In the genomic region with DNA sequence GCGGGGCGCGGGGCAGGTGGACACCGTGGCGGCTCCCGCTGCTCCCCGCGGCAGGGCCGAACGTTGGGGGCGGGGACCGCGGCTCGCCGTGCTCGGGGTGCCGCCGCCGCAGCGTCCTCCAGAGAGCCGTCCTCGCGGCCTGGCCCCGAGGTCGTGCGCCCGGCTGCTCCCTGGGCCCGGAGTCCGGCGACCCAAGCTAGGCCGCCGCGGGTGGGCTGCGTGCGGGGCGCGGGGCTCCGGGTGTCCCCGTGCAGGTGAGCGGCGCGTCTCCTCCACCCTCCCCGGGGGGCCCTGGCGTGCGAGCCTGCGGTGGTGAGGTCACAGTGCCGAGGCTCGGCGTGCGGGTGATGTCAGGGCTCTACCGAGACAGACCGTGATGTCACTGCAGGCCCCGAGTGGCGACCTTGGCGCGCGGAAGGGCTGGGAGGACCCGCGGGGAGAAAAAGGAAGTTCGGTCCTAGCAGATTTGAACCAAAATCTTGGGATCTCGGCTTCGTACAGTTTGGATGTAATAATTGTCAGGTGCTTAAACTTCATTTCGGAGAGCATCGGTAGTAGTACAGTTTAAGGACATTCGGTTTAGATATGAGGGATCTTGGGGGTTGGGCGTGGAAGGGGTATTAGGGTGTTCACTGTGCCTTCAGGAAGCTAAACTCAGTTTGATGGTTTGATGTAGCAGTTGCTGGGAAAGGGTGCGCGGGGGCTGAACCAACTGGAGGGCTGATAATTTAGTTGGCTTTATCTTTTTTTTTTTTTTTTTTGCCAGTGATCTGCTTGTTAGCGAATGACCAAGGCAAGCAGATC, we compare ENCODE assay signal across 8 mouse cellular contexts. TPM values are rescaled to one million over a fixed set of nuclear protein-coding genes. Genes with fewer than 3 reads are reported as not detected.
A peak's percentile ranks its signal among the peaks of the same experiment; 100 is the strongest.
DNase-seq lines count a peak whose midpoint lies in the region; ATAC-seq and TF ChIP-seq lines count a peak whose summit lies in the region.

No protein-coding gene starts in this region.

- peak overlapping the region; percentile 33 for H3K27ac ChIP-seq in cerebellum, adult 2 months (ENCODE audit: insufficient read depth, low read length)
- H3K27ac ChIP-seq in forebrain, postnatal 0 days (ENCODE audit: low read depth, low read length): peak overlapping the region; percentile 54
- H3K27ac ChIP-seq in hindbrain, embryonic 10.5 days: peak overlapping the region; percentile 96

- TF ChIP-seq CTCF in cerebellum, adult 2 months (IDR thresholded peaks at IDR 0.05; ENCODE audit: borderline replicate concordance, insufficient read depth, low read depth, low read length): no peak
- TF ChIP-seq CTCF in forebrain, postnatal 0 days (IDR thresholded peaks at IDR 0.05; ENCODE audit: low read depth): no peak

- TF ChIP-seq POLR2A in cerebellum, adult 2 months (IDR thresholded peaks at IDR 0.05; ENCODE audit: borderline replicate concordance, insufficient read depth, low read length): no peak

- H3K9me3 ChIP-seq in forebrain, postnatal 0 days (ENCODE audit: low read length): no peaks in the 10 kb centered on the region
- H3K9me3 ChIP-seq in hindbrain, embryonic 10.5 days: no peaks in the 10 kb centered on the region

- peak overlapping the region; percentile 63 for H3K4me2 ChIP-seq in forebrain, postnatal 0 days (ENCODE audit: low read depth)

- peak overlapping the region; percentile 70 for H3K9ac ChIP-seq in forebrain, postnatal 0 days

- H3K4me3 ChIP-seq in cerebellum, adult 2 months (replicated peaks; ENCODE audit: insufficient read depth, low read depth, low read length): peak overlapping the region; percentile 84
- H3K4me3 ChIP-seq in forebrain, postnatal 0 days (ENCODE audit: low read depth, low read length): peak overlapping the region; percentile 68
- H3K4me3 ChIP-seq in hindbrain, embryonic 10.5 days: peak overlapping the region; percentile 99

- WGBS in cerebellum, adult 2 months: 1% methylated on average over 66 of the region's 69 CpGs
- WGBS in forebrain, postnatal 0 days: 2% methylated on average over 63 of the region's 69 CpGs
- WGBS in hindbrain, embryonic 10.5 days: 3% methylated on average over 69 of the region's 69 CpGs

- peak; percentile 83 for DNase-seq in T-cell, adult 2 months (ENCODE audit: low spot score)
- peak; percentile 76 to 81 for DNase-seq in cerebellum, adult 2 months
- peak; percentile 52 for DNase-seq in forebrain, postnatal 0 days
- DNase-seq in hindbrain, embryonic 10.5 days (ENCODE audit: low spot score): peak; percentile 67
- DNase-seq in layer of hippocampus, postnatal 36 days: peak; percentile 57 to 61
- peak; percentile 70 for DNase-seq in right cerebral cortex, postnatal 10 days (ENCODE audit: low spot score in 2 of 2)
- peak; percentile 43 to 45 for DNase-seq in urinary bladder, postnatal 36 days (ENCODE audit: low spot score in 2 of 2)

- H3K4me1 ChIP-seq in cerebellum, adult 2 months (ENCODE audit: control insufficient read depth, insufficient read depth, low read length): peaks cover 9% of the 10 kb centered on the region
- no peaks in the 10 kb centered on the region for H3K4me1 ChIP-seq in forebrain, postnatal 0 days (ENCODE audit: insufficient read depth)
- peaks cover 17% of the 10 kb centered on the region for H3K4me1 ChIP-seq in hindbrain, embryonic 10.5 days (replicated peaks)

- peak; percentile 72 for ATAC-seq in forebrain, postnatal 0 days
- ATAC-seq in megakaryocyte, adult 5-6 weeks (ENCODE audit: poor library complexity, severe bottlenecking): peak; percentile 87

- no peaks in the 10 kb centered on the region for H3K36me3 ChIP-seq in forebrain, postnatal 0 days (ENCODE audit: insufficient read depth)
- H3K36me3 ChIP-seq in hindbrain, embryonic 10.5 days: peaks cover 8% of the 10 kb centered on the region; the same call in 1 of the 2 replicates

- no peaks in the 10 kb centered on the region for H3K27me3 ChIP-seq in cerebellum, adult 2 months (ENCODE audit: control insufficient read depth, insufficient read depth, low read length)
- no peaks in the 10 kb centered on the region for H3K27me3 ChIP-seq in forebrain, postnatal 0 days (ENCODE audit: insufficient read depth, low read length)
- H3K27me3 ChIP-seq in hindbrain, embryonic 10.5 days (ENCODE audit: insufficient read depth, poor library complexity, severe bottlenecking): no peaks in the 10 kb centered on the region

RNA-seq across cellular contexts. Expression of a gene that starts 22.7 kb away (rescaled TPM):
- polyA plus RNA-seq in cerebellum, adult 2 months (2012; rRNA removed): 30.7 and 30.8 TPM in 2 replicates
- total RNA-seq in forebrain, postnatal 0 days (2014; rRNA removed): 18.9 and 20.0 TPM in 2 replicates
- polyA plus RNA-seq in forebrain, postnatal 0 days (2015; fragmentation: Nextera tagmentation; extraction: Ambion mirVana): 23.0 and 33.8 TPM in 2 replicates
- polyA plus RNA-seq in hindbrain, embryonic 10.5 days (2016; fragmentation: Nextera tagmentation; extraction: Ambion mirVana): 19.8 and 24.6 TPM in 2 replicates
- 10 to 100 TPM; 84.3 to 89.6 TPM for total RNA-seq in layer of hippocampus, postnatal 36 days (2021)
- 11.2 and 17.5 TPM in 2 replicates for total RNA-seq in megakaryocyte, adult 5-6 weeks (2015)
- 20.7 and 21.8 TPM in 2 replicates for total RNA-seq in megakaryocyte, adult 5-6 weeks (2017)

RNA-seq across cellular contexts. Expression of a gene that starts 54.7 kb away (rescaled TPM):
- polyA plus RNA-seq in cerebellum, adult 2 months (2012; rRNA removed): 0.22 and 0.31 TPM in 2 replicates
- total RNA-seq in forebrain, postnatal 0 days (2014; rRNA removed): 2.3 and 9.4 TPM in 2 replicates
- polyA plus RNA-seq in forebrain, postnatal 0 days (2015; fragmentation: Nextera tagmentation; extraction: Ambion mirVana): 2.9 and 3.3 TPM in 2 replicates
- polyA plus RNA-seq in hindbrain, embryonic 10.5 days (2016; fragmentation: Nextera tagmentation; extraction: Ambion mirVana): 56.6 and 76.9 TPM in 2 replicates
- under 1 TPM; 0.37 to 0.86 TPM for total RNA-seq in layer of hippocampus, postnatal 36 days (2021)
- 55.8 and 59.1 TPM in 2 replicates for total RNA-seq in megakaryocyte, adult 5-6 weeks (2015)
- total RNA-seq in megakaryocyte, adult 5-6 weeks (2017): 98.6 and 105 TPM in 2 replicates

Comparison
In these comparisons a context has a peak if more than half of its experiments do, and no peak if none do; other contexts are left out.
1. Peak in every context shown above with its lines: DNase-seq, ATAC-seq, H3K4me3 ChIP-seq and H3K27ac ChIP-seq.
2. H3K27ac ChIP-seq: peak in every context shown above with its lines; median percentile 96 in hindbrain, embryonic 10.5 days; 54 in forebrain, postnatal 0 days; 33 in cerebellum, adult 2 months.